7 mouse cellular contexts compared by ENCODE assay signal in genomic region chr12:76533377-76534222, GRCm38 (mm10). TPM values are rescaled to one million over a fixed set of nuclear protein-coding genes. Genes with fewer than 3 reads are reported as not detected.
DNase-seq lines count a peak whose midpoint lies in the region; ATAC-seq lines count a peak whose summit lies in the region.

No protein-coding gene starts in this region.

- H3K4me2 ChIP-seq in midbrain, embryonic 16.5 days (ENCODE audit: low read length): peak overlapping the region; percentile 98

- no peaks in the 10 kb centered on the region for H3K9me3 ChIP-seq in midbrain, embryonic 16.5 days (replicated peaks; ENCODE audit: control insufficient read depth, low read length, poor library complexity, severe bottlenecking)

- peaks cover 51% of the 10 kb centered on the region for H3K27me3 ChIP-seq in midbrain, embryonic 16.5 days (ENCODE audit: control insufficient read depth, insufficient read depth, low read depth, low read length)
- no peaks in the 10 kb centered on the region for H3K27me3 ChIP-seq in splenic B cell, adult 2 months (ENCODE audit: control insufficient read depth, insufficient read depth, low read length, poor library complexity, severe bottlenecking)

- H3K27ac ChIP-seq in midbrain, embryonic 16.5 days (ENCODE audit: low read length): no peak overlapping the region

- peaks cover 8% of the 10 kb centered on the region for H3K4me1 ChIP-seq in midbrain, embryonic 16.5 days (ENCODE audit: control insufficient read depth, insufficient read depth, low read length)

- under 1% methylated on average over 61 of the region's 74 CpGs for WGBS in midbrain, embryonic 16.5 days

- peak; percentile 48 for DNase-seq in T-cell, adult 2 months (ENCODE audit: low spot score)
- peak; percentile 70 for DNase-seq in cerebellum, adult 9-11 months
- DNase-seq in gastrocnemius, postnatal 25 days: peak; percentile 77
- DNase-seq in liver: peak; percentile 81
- DNase-seq in splenic B cell, adult 2 months (ENCODE audit: low read depth, low spot score): peak; percentile 73

- peak overlapping the region; percentile 56 for H3K4me3 ChIP-seq in midbrain, embryonic 16.5 days (ENCODE audit: low read depth, low read length)

- ATAC-seq in inflammation-experienced regulatory T-cells, adult 6 months: peak; percentile 27
- ATAC-seq in midbrain, embryonic 16.5 days: peak; percentile 74

- H3K36me3 ChIP-seq in midbrain, embryonic 16.5 days (ENCODE audit: control insufficient read depth, insufficient read depth, low read length): no peaks in the 10 kb centered on the region
- no peaks in the 10 kb centered on the region for H3K36me3 ChIP-seq in splenic B cell, adult 2 months (ENCODE audit: control insufficient read depth, insufficient read depth, low read length, poor library complexity, severe bottlenecking)

- peak overlapping the region; percentile 47 for H3K9ac ChIP-seq in midbrain, embryonic 16.5 days (ENCODE audit: low read depth, low read length)

RNA-seq across cellular contexts. Expression of gene Plekhg3, which starts 2.9 kb away (rescaled TPM):
- 1 to 10 TPM; 6.1 to 7.6 TPM for total RNA-seq in gastrocnemius, postnatal 25 days (2021)
- 1 to 10 TPM; 1.9 to 3.5 (median 2.9) TPM for polyA plus RNA-seq in inflammation-experienced regulatory T-cells, adult 6 months (2017; shearing (Covaris generic))
- polyA plus RNA-seq in midbrain, embryonic 16.5 days (2015; fragmentation: Nextera tagmentation; extraction: Ambion mirVana): 0.93 and 1.3 TPM in 2 replicates
